Mouse (Mus musculus): ENCODE data around the gene Ifnar1. TPM values are rescaled to one million over a fixed set of nuclear protein-coding genes. Genes with fewer than 3 reads are reported as not detected.

Gene Ifnar1
- polyA plus RNA-seq, 1 experiment from 2014 or later, result 57.4 TPM

DNA sequence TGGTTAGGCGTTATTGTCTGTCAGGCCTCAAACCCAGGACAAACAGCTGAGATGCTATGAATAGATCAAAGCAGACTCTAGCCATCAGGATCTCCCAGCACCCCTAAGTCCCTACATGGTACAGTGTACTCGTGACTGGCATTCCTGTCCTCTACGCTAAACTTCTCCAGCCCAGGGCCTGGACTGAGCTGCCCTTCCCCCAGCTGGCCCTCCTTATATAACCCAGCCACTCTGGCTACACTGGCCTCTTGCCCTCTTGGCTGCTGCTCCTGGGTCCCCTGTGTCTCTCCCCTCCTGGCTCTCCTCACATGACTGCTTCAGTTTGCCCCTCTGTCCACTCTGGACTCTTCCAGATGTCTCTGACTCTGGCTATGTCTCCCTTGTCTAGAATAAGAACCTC, 22.4 kb upstream of the Ifnar1 start:
- WGBS, result 62% methylated on average over 3 of the region's 3 CpGs

DNA sequence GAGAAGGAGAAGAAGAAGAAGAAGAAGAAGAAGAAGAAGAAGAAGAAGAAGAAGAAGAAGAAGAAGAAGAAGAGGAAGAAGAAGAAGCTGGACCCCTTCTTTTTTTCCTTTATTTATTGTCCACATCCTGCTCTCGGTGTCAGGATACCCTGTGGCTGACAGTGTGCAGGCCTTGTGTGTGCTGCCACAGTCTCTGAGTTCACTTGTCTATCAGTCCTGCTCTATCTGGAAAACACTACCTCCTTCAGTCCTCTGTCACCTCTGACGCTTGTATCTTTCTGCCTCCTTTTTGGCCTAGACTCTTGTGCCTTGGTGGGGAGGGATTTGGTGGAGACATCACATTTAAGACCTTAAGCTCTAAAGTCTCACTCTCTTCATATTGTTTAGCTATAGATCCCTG, 21.6 kb upstream of the Ifnar1 start:
- H3K27ac ChIP-seq (replicated peaks; ENCODE audit: low read depth, low read length), result no peak overlapping the region
- H3K4me2 ChIP-seq (ENCODE audit: low read depth, low read length), result no peak overlapping the region
- ATAC-seq (replicated peaks; ENCODE audit: insufficient number of reproducible peaks, low FRiP score, low TSS enrichment, low read depth) (no peak), DNase-seq (ENCODE audit: low spot score) (no peak)
- H3K36me3 ChIP-seq (replicated peaks; ENCODE audit: control insufficient read depth, insufficient read depth, low read depth, low read length), result no peaks in the 10 kb centered on the region
- no peaks in the 10 kb centered on the region for H3K9me3 ChIP-seq (replicated peaks; ENCODE audit: control insufficient read depth, low read length)
- H3K4me3 ChIP-seq (ENCODE audit: low read depth, low read length), result no peak overlapping the region
- H3K4me1 ChIP-seq (ENCODE audit: control insufficient read depth, insufficient read depth, low read length), result no peaks in the 10 kb centered on the region
- 84% methylated on average over 2 of the region's 2 CpGs for WGBS
- H3K27me3 ChIP-seq (ENCODE audit: control insufficient read depth, insufficient read depth, low read length), result no peaks in the 10 kb centered on the region
- no peak overlapping the region for H3K9ac ChIP-seq (replicated peaks; ENCODE audit: low read length)

More for the DNA sequence above, 22.4 kb upstream of the Ifnar1 start:
- no peak overlapping the region for H3K4me2 ChIP-seq (ENCODE audit: low read depth, low read length)
- no peaks in the 10 kb centered on the region for H3K36me3 ChIP-seq (replicated peaks; ENCODE audit: control insufficient read depth, insufficient read depth, low read depth, low read length)
- H3K27ac ChIP-seq (replicated peaks; ENCODE audit: low read depth, low read length), result no peak overlapping the region
- no peak for ATAC-seq (replicated peaks; ENCODE audit: insufficient number of reproducible peaks, low FRiP score, low TSS enrichment, low read depth)
- H3K4me3 ChIP-seq (ENCODE audit: low read depth, low read length), result no peak overlapping the region
- no peak overlapping the region for H3K9ac ChIP-seq (replicated peaks; ENCODE audit: low read length)
- no peaks in the 10 kb centered on the region for H3K9me3 ChIP-seq (replicated peaks; ENCODE audit: control insufficient read depth, low read length)
- H3K27me3 ChIP-seq (ENCODE audit: control insufficient read depth, insufficient read depth, low read length), result no peaks in the 10 kb centered on the region
- DNase-seq (ENCODE audit: low spot score), result no peak
- no peaks in the 10 kb centered on the region for H3K4me1 ChIP-seq (ENCODE audit: control insufficient read depth, insufficient read depth, low read length)

DNA sequence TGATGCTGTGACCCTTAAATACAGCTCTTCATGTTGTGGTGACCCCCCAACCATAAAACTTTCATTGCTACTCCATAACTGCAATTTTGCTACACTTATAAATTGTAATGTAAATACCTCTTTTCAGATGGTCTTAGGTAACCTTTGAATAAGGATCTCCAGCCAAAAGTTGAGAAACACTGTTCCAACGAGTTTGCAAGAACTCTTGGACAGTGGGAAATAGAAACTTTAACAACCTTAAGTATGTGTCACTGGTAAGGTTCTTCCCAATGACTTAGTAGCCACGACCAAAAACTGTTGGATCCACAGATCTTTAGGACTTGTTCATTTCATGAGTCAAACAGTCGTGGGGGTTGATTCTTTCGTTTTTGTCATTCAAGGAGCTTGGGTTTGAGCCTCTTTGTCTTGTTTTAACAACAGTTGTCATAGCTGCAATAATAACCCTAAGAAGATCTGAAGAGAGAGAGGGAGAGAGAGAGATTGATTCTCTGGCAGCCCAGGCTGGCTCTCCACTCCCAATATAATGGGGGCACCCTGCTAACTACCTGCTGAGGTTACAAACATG, 21.1 kb upstream of the Ifnar1 start:
- no peaks in the 10 kb centered on the region for H3K36me3 ChIP-seq (replicated peaks; ENCODE audit: control insufficient read depth, insufficient read depth, low read depth, low read length)
- H3K4me1 ChIP-seq (ENCODE audit: control insufficient read depth, insufficient read depth, low read length), result no peaks in the 10 kb centered on the region
- WGBS, result 87% methylated on average over 4 of the region's 4 CpGs
- H3K9ac ChIP-seq (replicated peaks; ENCODE audit: low read length), result no peak overlapping the region
- no peaks in the 10 kb centered on the region for H3K9me3 ChIP-seq (replicated peaks; ENCODE audit: control insufficient read depth, low read length)
- H3K27ac ChIP-seq (replicated peaks; ENCODE audit: low read depth, low read length), result no peak overlapping the region
- no peaks in the 10 kb centered on the region for H3K27me3 ChIP-seq (ENCODE audit: control insufficient read depth, insufficient read depth, low read length)
- DNase-seq (ENCODE audit: low spot score) (no peak), ATAC-seq (replicated peaks; ENCODE audit: insufficient number of reproducible peaks, low FRiP score, low TSS enrichment, low read depth) (no peak)
- H3K4me3 ChIP-seq (ENCODE audit: low read depth, low read length), result peak overlapping the region; percentile 52
- H3K4me2 ChIP-seq (ENCODE audit: low read depth, low read length), result peak overlapping the region; percentile 83

DNA sequence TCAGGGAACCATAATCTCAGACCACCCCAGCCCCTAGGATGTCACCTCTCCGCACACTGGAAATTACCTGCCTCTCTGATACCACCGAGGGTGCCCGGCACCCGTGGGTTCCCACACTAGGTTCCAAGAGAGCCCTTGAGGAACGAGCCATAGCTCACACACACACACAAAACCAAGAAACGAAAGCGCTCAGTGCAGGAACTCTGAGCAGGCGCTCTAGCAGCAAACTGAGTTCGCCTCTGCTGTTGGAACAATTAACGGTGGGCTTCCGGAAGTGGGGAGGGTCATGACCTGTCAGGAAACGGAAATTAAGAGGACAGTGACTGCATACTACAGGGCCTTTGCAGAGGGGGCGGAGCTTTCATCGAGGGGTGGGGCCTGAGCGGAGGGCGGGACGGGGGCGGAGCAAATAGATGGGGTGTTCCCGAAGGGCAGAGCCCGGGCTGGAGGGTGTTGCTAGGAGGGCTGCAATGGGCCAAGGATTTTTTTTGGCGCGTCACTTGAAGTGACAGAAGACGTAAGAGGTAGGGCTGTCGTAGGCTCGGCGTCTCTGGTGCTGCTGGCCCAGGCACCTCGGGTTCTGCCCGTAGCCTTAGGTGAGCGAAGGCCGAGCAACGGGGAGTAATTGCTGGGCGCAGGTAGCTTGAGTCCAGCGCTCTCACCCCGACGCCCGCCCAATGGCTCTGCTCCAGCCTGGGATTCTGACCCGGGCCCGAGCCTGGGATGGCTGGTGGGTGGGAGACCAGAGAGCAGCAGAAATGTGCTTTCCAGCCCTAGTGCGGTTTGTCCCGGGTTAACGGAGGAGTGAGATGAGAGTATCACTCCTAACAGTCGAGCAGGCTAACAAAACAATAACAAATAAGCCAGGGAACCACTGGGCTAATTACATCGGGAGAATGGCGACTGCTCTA, 20.2 kb upstream of the Ifnar1 start:
- ATAC-seq (replicated peaks; ENCODE audit: insufficient number of reproducible peaks, low FRiP score, low TSS enrichment, low read depth), result peak; percentile 95
- peak; percentile 93 for DNase-seq (ENCODE audit: low spot score)
- 0 out of 2 replicates have a peak overlapping the region, but pooled peaks have one; percentile 31 for H3K27ac ChIP-seq (replicated peaks; ENCODE audit: low read depth, low read length)
- peak overlapping the region; percentile 52 for H3K4me3 ChIP-seq (ENCODE audit: low read depth, low read length)
- H3K9ac ChIP-seq (replicated peaks; ENCODE audit: low read length), result peak overlapping the region; percentile 64
- H3K4me2 ChIP-seq (ENCODE audit: low read depth, low read length), result peak overlapping the region; percentile 83
- H3K9me3 ChIP-seq (replicated peaks; ENCODE audit: control insufficient read depth, low read length), result no peaks in the 10 kb centered on the region
- 2% methylated on average over 44 of the region's 44 CpGs for WGBS
- no peaks in the 10 kb centered on the region for H3K27me3 ChIP-seq (ENCODE audit: control insufficient read depth, insufficient read depth, low read length)
- no peaks in the 10 kb centered on the region for H3K4me1 ChIP-seq (ENCODE audit: control insufficient read depth, insufficient read depth, low read length)
- no peaks in the 10 kb centered on the region for H3K36me3 ChIP-seq (replicated peaks; ENCODE audit: control insufficient read depth, insufficient read depth, low read depth, low read length)

DNA sequence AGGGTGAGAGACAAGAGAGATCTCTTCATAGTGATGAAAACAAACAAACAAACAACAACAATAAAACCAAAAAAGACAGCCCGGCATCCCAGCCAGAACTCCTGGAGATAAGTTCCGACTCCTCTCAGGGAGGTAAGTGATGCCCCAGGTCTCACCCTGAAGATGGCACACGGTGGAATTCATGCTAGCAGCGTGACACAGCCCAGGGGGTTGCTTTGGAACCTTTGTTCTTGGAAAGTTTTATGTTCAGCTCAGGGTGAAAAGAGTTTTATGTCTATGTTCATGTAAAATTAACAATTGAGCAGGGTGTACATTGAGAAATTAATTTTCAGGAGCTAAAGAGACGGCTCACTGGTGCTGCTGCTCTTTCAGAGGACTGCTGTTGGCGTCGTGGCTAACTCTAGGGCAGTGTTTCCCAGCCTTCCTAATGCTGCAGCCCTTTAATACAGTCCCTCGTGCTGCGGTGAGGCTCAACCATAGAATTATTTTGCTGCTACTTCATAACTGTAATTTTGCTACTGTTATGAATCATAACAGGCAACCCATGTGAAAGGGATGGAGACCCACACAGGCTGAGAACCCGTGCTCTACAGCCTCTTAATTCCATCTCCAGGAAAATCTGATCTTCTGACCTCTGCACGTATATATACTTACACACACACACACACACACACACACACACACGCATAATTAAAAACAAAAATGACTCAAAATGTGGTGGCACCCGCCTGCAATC, 19.4 kb upstream of the Ifnar1 start:
- WGBS, result 53% methylated on average over 13 of the region's 13 CpGs
- H3K4me1 ChIP-seq (ENCODE audit: control insufficient read depth, insufficient read depth, low read length), result no peaks in the 10 kb centered on the region
- no peaks in the 10 kb centered on the region for H3K9me3 ChIP-seq (replicated peaks; ENCODE audit: control insufficient read depth, low read length)
- peak overlapping the region; percentile 64 for H3K9ac ChIP-seq (replicated peaks; ENCODE audit: low read length)
- H3K4me3 ChIP-seq (ENCODE audit: low read depth, low read length), result peak overlapping the region; percentile 52
- H3K27ac ChIP-seq (replicated peaks; ENCODE audit: low read depth, low read length), result no peak overlapping the region
- H3K36me3 ChIP-seq (replicated peaks; ENCODE audit: control insufficient read depth, insufficient read depth, low read depth, low read length), result no peaks in the 10 kb centered on the region
- peak overlapping the region; percentile 83 for H3K4me2 ChIP-seq (ENCODE audit: low read depth, low read length)
- ATAC-seq (replicated peaks; ENCODE audit: insufficient number of reproducible peaks, low FRiP score, low TSS enrichment, low read depth) (no peak), DNase-seq (ENCODE audit: low spot score) (no peak)
- no peaks in the 10 kb centered on the region for H3K27me3 ChIP-seq (ENCODE audit: control insufficient read depth, insufficient read depth, low read length)

DNA sequence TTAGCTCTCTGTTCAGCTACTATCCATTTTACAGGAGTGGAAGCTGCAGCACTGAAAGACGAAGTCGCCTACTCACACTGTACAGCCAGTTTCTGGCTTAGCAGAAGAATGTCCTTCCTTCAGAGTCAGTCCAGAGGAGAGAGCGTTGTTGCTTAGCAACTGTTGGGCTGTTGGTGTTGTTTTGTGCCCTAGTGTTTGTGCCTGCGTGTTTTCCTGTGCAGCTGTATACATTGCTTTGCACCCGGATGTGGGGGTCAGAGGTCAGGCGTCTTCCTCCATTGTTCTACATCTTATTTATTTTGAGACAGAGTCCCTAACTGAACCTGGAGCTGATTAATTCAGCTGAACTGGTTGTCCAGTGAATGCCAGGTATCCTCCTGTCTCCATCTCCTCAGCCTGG, 18.5 kb upstream of the Ifnar1 start:
- Histone ChIP-seq H3K36me3 (replicated peaks; ENCODE audit: control insufficient read depth, insufficient read depth, low read depth, low read length) (no peaks in the 10 kb centered on the region), H3K27me3 (ENCODE audit: control insufficient read depth, insufficient read depth, low read length) (no peaks in the 10 kb centered on the region), H3K4me1 (ENCODE audit: control insufficient read depth, insufficient read depth, low read length) (no peaks in the 10 kb centered on the region), H3K4me3 (ENCODE audit: low read depth, low read length) (no peak overlapping the region), H3K27ac (replicated peaks; ENCODE audit: low read depth, low read length) (no peak overlapping the region), H3K9ac (replicated peaks; ENCODE audit: low read length) (no peak overlapping the region), H3K9me3 (replicated peaks; ENCODE audit: control insufficient read depth, low read length) (no peaks in the 10 kb centered on the region), H3K4me2 (ENCODE audit: low read depth, low read length) (no peak overlapping the region)
- WGBS, result 48% methylated on average over 6 of the region's 6 CpGs
- DNase-seq (ENCODE audit: low spot score) (peak; percentile 56), ATAC-seq (replicated peaks; ENCODE audit: insufficient number of reproducible peaks, low FRiP score, low TSS enrichment, low read depth) (no peak)

DNA sequence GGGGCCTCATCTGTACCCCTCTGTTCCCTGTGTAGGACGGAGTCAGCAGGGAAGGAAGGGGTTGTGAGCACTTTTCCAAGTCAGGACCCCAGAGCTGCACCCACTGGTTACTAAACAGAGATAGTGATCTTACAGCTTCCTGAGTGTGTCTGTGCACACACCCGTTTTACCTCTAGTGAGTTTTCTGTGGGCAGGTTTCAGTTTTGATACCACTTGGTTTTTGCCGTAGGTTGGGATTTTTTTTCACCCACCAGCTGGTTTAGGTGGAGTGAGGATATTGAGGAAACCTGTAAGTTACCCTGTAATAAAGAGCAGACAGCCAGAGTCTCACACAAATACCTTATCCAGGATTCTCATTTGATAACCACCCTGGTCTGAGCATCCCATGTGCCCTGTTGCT, 14.6 kb upstream of the Ifnar1 start:
- Histone ChIP-seq H3K4me3 (ENCODE audit: low read depth, low read length) (no peak overlapping the region), H3K36me3 (replicated peaks; ENCODE audit: control insufficient read depth, insufficient read depth, low read depth, low read length) (no peaks in the 10 kb centered on the region), H3K9ac (replicated peaks; ENCODE audit: low read length) (no peak overlapping the region), H3K27ac (replicated peaks; ENCODE audit: low read depth, low read length) (no peak overlapping the region), H3K4me1 (ENCODE audit: control insufficient read depth, insufficient read depth, low read length) (no peaks in the 10 kb centered on the region), H3K9me3 (replicated peaks; ENCODE audit: control insufficient read depth, low read length) (no peaks in the 10 kb centered on the region), H3K27me3 (ENCODE audit: control insufficient read depth, insufficient read depth, low read length) (no peaks in the 10 kb centered on the region), H3K4me2 (ENCODE audit: low read depth, low read length) (no peak overlapping the region)
- DNase-seq (ENCODE audit: low spot score) (no peak), ATAC-seq (replicated peaks; ENCODE audit: insufficient number of reproducible peaks, low FRiP score, low TSS enrichment, low read depth) (no peak)
- WGBS, result 68% methylated on average over 3 of the region's 3 CpGs

DNA sequence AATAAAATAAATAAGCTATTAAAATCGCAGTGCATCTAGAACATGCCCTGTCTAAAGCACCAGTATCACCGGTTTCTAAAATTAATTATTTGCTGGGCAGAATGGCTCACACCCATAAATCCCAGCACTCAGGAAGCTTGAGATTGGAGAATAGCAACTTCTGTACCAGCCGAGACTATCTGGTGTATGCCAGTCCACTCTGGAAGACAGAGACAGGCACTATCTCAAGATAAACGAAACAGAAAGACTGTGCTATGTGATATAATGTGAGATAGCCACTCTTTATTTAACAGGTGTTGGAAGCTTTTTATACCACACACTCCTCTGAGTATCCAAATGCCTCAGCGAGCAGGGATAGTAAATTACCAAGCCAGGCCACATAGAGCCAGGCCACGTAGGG, 13.6 kb upstream of the Ifnar1 start:
- H3K4me1 ChIP-seq (ENCODE audit: control insufficient read depth, insufficient read depth, low read length), result no peaks in the 10 kb centered on the region
- no peaks in the 10 kb centered on the region for H3K9me3 ChIP-seq (replicated peaks; ENCODE audit: control insufficient read depth, low read length)
- H3K27ac ChIP-seq (replicated peaks; ENCODE audit: low read depth, low read length), result no peak overlapping the region
- H3K27me3 ChIP-seq (ENCODE audit: control insufficient read depth, insufficient read depth, low read length), result no peaks in the 10 kb centered on the region
- ATAC-seq (replicated peaks; ENCODE audit: insufficient number of reproducible peaks, low FRiP score, low TSS enrichment, low read depth) (no peak), DNase-seq (ENCODE audit: low spot score) (no peak)
- no peak overlapping the region for H3K4me3 ChIP-seq (ENCODE audit: low read depth, low read length)
- H3K36me3 ChIP-seq (replicated peaks; ENCODE audit: control insufficient read depth, insufficient read depth, low read depth, low read length), result no peaks in the 10 kb centered on the region
- WGBS, result 84% methylated on average over 6 of the region's 6 CpGs
- H3K9ac ChIP-seq (replicated peaks; ENCODE audit: low read length), result no peak overlapping the region
- no peak overlapping the region for H3K4me2 ChIP-seq (ENCODE audit: low read depth, low read length)

Data from embryonic facial prominence, embryonic 11.5 days (tissue).